In genomic region chr2:31036811-31037210, GRCm38 (mm10) we compare ENCODE assay signal across 18 mouse cellular contexts. TPM values are rescaled to one million over a fixed set of nuclear protein-coding genes. Genes with fewer than 3 reads are reported as not detected.
DNase-seq lines count a peak whose midpoint lies in the region; ATAC-seq and TF ChIP-seq lines count a peak whose summit lies in the region.
"Had no signal": no experiment of that assay in that cellular context is flagged by ENCODE, and none has a peak within 500 bp of the region (broad histone marks: within the 10 kb centered on the region; RNA-seq: fewer than 3 reads in every experiment).

No protein-coding gene starts in this region.

- no peaks in the 10 kb centered on the region for H3K9me3 ChIP-seq in hindbrain, embryonic 16.5 days (ENCODE audit: control insufficient read depth, low read length)
- no peaks in the 10 kb centered on the region for H3K9me3 ChIP-seq in forebrain, postnatal 0 days (ENCODE audit: low read length)
- H3K9me3 ChIP-seq: forebrain, embryonic 15.5 days; heart, embryonic 10.5 days; hindbrain, embryonic 12.5 days had no signal

- no peak overlapping the region for H3K9ac ChIP-seq in hindbrain, embryonic 16.5 days (ENCODE audit: low read depth, low read length)
- H3K9ac ChIP-seq in forebrain, postnatal 0 days, result no peak overlapping the region
- H3K9ac ChIP-seq: embryonic facial prominence, embryonic 12.5 days; forebrain, embryonic 15.5 days; hindbrain, embryonic 12.5 days had no signal

- no peaks in the 10 kb centered on the region for H3K27me3 ChIP-seq in splenic B cell, adult 2 months (ENCODE audit: control insufficient read depth, insufficient read depth, low read length, poor library complexity, severe bottlenecking)
- H3K27me3 ChIP-seq in hindbrain, embryonic 16.5 days (replicated peaks; ENCODE audit: control insufficient read depth, insufficient read depth, low read length), result no peaks in the 10 kb centered on the region
- H3K27me3 ChIP-seq in forebrain, postnatal 0 days (ENCODE audit: insufficient read depth, low read length), result no peaks in the 10 kb centered on the region
- H3K27me3 ChIP-seq: embryonic facial prominence, embryonic 12.5 days; forebrain, embryonic 15.5 days; hindbrain, embryonic 12.5 days had no signal

- H3K4me2 ChIP-seq in hindbrain, embryonic 16.5 days (ENCODE audit: low read length), result no peak overlapping the region
- no peak overlapping the region for H3K4me2 ChIP-seq in forebrain, postnatal 0 days (ENCODE audit: low read depth)
- H3K4me2 ChIP-seq: embryonic facial prominence, embryonic 12.5 days; forebrain, embryonic 15.5 days; hindbrain, embryonic 12.5 days had no signal

- WGBS in hindbrain, embryonic 16.5 days, result 92% methylated on average over 6 of the region's 6 CpGs
- WGBS in forebrain, postnatal 0 days, result 97% methylated on average over 6 of the region's 6 CpGs

- H3K36me3 ChIP-seq in splenic B cell, adult 2 months (ENCODE audit: control insufficient read depth, insufficient read depth, low read length, poor library complexity, severe bottlenecking), result peaks cover 2% of the 10 kb centered on the region
- H3K36me3 ChIP-seq in hindbrain, embryonic 16.5 days (ENCODE audit: control insufficient read depth, insufficient read depth, low read length), result peaks cover 45% of the 10 kb centered on the region
- peaks cover 59% of the 10 kb centered on the region for H3K36me3 ChIP-seq in forebrain, postnatal 0 days (ENCODE audit: insufficient read depth)

- H3K4me3 ChIP-seq in bone marrow macrophage, adult 2 months (ENCODE audit: insufficient read depth, low read length), result no peak overlapping the region
- no peak overlapping the region for H3K4me3 ChIP-seq in hindbrain, embryonic 16.5 days (ENCODE audit: low read length)
- H3K4me3 ChIP-seq in forebrain, postnatal 0 days (ENCODE audit: low read depth, low read length), result no peak overlapping the region
- H3K4me3 ChIP-seq: embryonic facial prominence, embryonic 12.5 days; forebrain, embryonic 15.5 days; heart, embryonic 10.5 days; hindbrain, embryonic 12.5 days had no signal

- no peak for ATAC-seq in hindbrain, embryonic 16.5 days
- no peak for ATAC-seq in forebrain, postnatal 0 days
- ATAC-seq: forebrain, embryonic 15.5 days had no signal

- DNase-seq in spleen, adult 12 weeks (ENCODE audit: low spot score), result peak; percentile 21
- no peak for DNase-seq in spleen, postnatal 10 days (ENCODE audit: low spot score in 2 of 2)
- peak; percentile 47 for DNase-seq in CD4-positive, CD25-positive, alpha-beta regulatory T cell, adult 2 months (ENCODE audit: low read depth, low spot score)
- DNase-seq in splenic B cell, adult 2 months (ENCODE audit: low read depth, low spot score), result peak; percentile 85
- no peak for DNase-seq in forebrain, postnatal 0 days
- DNase-seq: adrenal gland, adult 2 months; adrenal gland, postnatal 25 days; cerebellum, adult 8-10 months; gastrocnemius, postnatal 10 days; heart, adult 18-20 months; heart, postnatal 10 days; heart, postnatal 4 days had no signal

- no peak for TF ChIP-seq POLR2A in bone marrow macrophage, adult 2 months (IDR thresholded peaks at IDR 0.05; ENCODE audit: borderline replicate concordance, low read depth, low read length)

- no peak for TF ChIP-seq CTCF in bone marrow macrophage, adult 2 months (IDR thresholded peaks at IDR 0.05; ENCODE audit: low read depth, low read length)
- no peak for TF ChIP-seq CTCF in forebrain, postnatal 0 days (IDR thresholded peaks at IDR 0.05; ENCODE audit: low read depth)

- peak overlapping the region; percentile 15 for H3K27ac ChIP-seq in bone marrow macrophage, adult 2 months (ENCODE audit: insufficient read depth, low read depth, low read length)
- no peak overlapping the region for H3K27ac ChIP-seq in hindbrain, embryonic 16.5 days (ENCODE audit: low read depth, low read length)
- no peak overlapping the region for H3K27ac ChIP-seq in forebrain, postnatal 0 days (ENCODE audit: low read depth, low read length)
- H3K27ac ChIP-seq: embryonic facial prominence, embryonic 12.5 days; forebrain, embryonic 15.5 days; heart, embryonic 10.5 days; hindbrain, embryonic 12.5 days had no signal

- peaks cover 13% of the 10 kb centered on the region for H3K4me1 ChIP-seq in bone marrow macrophage, adult 2 months (ENCODE audit: control insufficient read depth, insufficient read depth, low read length)
- H3K4me1 ChIP-seq in hindbrain, embryonic 16.5 days (ENCODE audit: control insufficient read depth, insufficient read depth, low read depth, low read length), result no peaks in the 10 kb centered on the region
- H3K4me1 ChIP-seq in forebrain, postnatal 0 days (ENCODE audit: insufficient read depth), result no peaks in the 10 kb centered on the region
- H3K4me1 ChIP-seq: embryonic facial prominence, embryonic 12.5 days; forebrain, embryonic 15.5 days; hindbrain, embryonic 12.5 days had no signal

RNA-seq across cellular contexts. Expression of gene Usp20, which starts 54.7 kb away (rescaled TPM):
- 7.1 and 9.7 TPM in 2 replicates for polyA plus RNA-seq in bone marrow macrophage, adult 2 months (2012; ENCODE audit: insufficient read depth, insufficient read length, missing spikeins)
- 42.9 and 53.2 TPM in 2 replicates for polyA plus RNA-seq in hindbrain, embryonic 16.5 days (2015; fragmentation: Nextera tagmentation; extraction: Ambion mirVana)
- 37.9 and 38.1 TPM in 2 replicates for total RNA-seq in forebrain, postnatal 0 days (2014; rRNA removed)
- 23.7 and 31.9 TPM in 2 replicates for polyA plus RNA-seq in forebrain, postnatal 0 days (2015; fragmentation: Nextera tagmentation; extraction: Ambion mirVana)

RNA-seq across cellular contexts. Expression of gene BC005624, which starts 54.8 kb away (rescaled TPM):
- polyA plus RNA-seq in bone marrow macrophage, adult 2 months (2012; ENCODE audit: insufficient read depth, insufficient read length, missing spikeins), result 90.8 and 96.9 TPM in 2 replicates
- polyA plus RNA-seq in hindbrain, embryonic 16.5 days (2015; fragmentation: Nextera tagmentation; extraction: Ambion mirVana), result 92.1 and 93.0 TPM in 2 replicates
- 43.3 and 47.1 TPM in 2 replicates for total RNA-seq in forebrain, postnatal 0 days (2014; rRNA removed)
- polyA plus RNA-seq in forebrain, postnatal 0 days (2015; fragmentation: Nextera tagmentation; extraction: Ambion mirVana), result 76.1 and 84.6 TPM in 2 replicates

Comparison
In these comparisons a context has a peak if more than half of its experiments do, and no peak if none do; other contexts are left out.
1. DNase-seq: peak in spleen, adult 12 weeks (single experiment), CD4-positive, CD25-positive, alpha-beta regulatory T cell, adult 2 months (single experiment) and splenic B cell, adult 2 months (single experiment); none in spleen, postnatal 10 days (0 of 2) and forebrain, postnatal 0 days (single experiment).